Mouse (Mus musculus): ENCODE data around the gene Tusc2. TPM values are rescaled to one million over a fixed set of nuclear protein-coding genes. Genes with fewer than 3 reads are reported as not detected.

Tusc2 gene
- polyA plus RNA-seq (2015; fragmentation: Nextera tagmentation; extraction: Ambion mirVana), result 49.6 and 50.6 TPM in 2 replicates

DNA sequence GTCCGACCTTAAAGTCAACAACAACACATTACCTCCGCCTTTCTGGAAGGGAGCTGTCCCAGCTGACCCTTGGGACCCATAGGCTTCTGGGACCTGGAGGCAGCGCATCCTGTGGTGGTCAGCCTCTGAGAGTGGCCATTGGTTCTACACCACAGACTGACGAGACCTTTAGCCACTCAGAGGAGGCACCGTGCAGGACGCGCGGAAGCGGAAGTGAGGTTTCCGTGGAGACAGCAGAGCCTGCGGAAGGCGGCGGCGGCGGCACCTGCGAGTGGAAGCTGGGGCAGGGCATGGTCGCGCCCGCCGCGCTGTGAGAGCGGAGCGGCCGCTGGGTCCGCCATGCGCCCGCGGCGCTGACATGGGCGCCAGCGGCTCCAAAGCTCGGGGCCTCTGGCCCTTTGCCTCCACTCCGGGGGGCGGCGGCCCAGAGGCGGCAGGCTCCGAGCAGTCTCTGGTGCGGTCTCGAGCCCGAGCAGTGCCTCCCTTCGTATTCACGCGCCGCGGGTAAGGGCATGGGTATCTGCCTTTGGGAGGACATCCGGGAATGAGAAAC lies at the start of gene Tusc2:
Gene Tusc2 (plus strand): TSS at position 227 of the 553 bp plus-strand sequence.
- H3K27ac ChIP-seq (ENCODE audit: low read length), result peak within 1 kb of the TSS; percentile 59
- peak; percentile 95 for ATAC-seq
- H3K4me2 ChIP-seq (ENCODE audit: low read depth, low read length), result peak within 1 kb of the TSS; percentile 74
- H3K4me3 ChIP-seq (ENCODE audit: low read length), result peak within 1 kb of the TSS; percentile 93
- peak within 1 kb of the TSS; percentile 87 for H3K9ac ChIP-seq (ENCODE audit: low read depth, low read length)
- peaks cover 18% of the 10 kb centered on the region for H3K36me3 ChIP-seq (ENCODE audit: control insufficient read depth, insufficient read depth, low read length)
- H3K4me1 ChIP-seq (ENCODE audit: control insufficient read depth, insufficient read depth, low read length), result peaks cover 30% of the 10 kb centered on the region
- no peaks in the 10 kb centered on the region for H3K27me3 ChIP-seq (replicated peaks; ENCODE audit: control insufficient read depth, insufficient read depth, low read length)
- H3K9me3 ChIP-seq (ENCODE audit: control insufficient read depth, low read length), result no peaks in the 10 kb centered on the region
- 0% methylated on average over 46 of the region's 46 CpGs for WGBS

DNA sequence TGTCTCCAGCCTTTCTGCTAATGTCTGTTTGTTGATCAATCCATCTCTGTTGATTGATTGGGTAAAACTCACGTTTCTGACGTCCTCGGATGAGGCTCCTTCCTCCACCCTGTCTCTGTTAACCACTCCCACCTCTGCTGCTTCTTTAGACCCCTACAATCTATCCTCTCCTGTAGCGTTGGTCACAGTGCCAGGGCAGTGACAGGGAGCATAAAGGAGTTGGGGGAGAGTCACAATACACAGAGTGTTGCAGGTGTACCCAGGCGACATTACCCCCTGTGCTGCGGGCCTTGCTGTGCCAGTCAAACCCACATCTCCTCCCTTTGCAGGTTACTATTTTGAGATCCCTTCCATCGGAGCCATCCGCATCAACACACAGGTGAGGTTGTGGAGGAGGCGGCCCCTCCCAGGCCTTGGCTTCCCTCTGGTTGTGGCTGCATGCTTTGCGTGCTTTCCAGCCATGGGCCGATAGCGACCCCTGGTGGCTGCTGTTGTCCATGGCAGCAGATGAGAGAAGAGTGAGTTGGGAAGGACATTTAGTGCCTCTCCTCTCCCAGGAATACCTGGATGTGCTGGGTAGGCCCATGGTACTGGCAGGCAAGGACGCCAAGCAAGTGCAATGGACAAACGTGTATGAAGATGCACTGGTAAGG lies 48.6 kb upstream of the Tusc2 start:
- no peaks in the 10 kb centered on the region for H3K27me3 ChIP-seq (replicated peaks; ENCODE audit: control insufficient read depth, insufficient read depth, low read length)
- H3K4me1 ChIP-seq (ENCODE audit: control insufficient read depth, insufficient read depth, low read length), result no peaks in the 10 kb centered on the region
- H3K4me3 ChIP-seq (ENCODE audit: low read length), result no peak overlapping the region
- ATAC-seq, result peak; percentile 53
- H3K4me2 ChIP-seq (ENCODE audit: low read depth, low read length), result no peak overlapping the region
- WGBS, result 16% methylated on average over 14 of the region's 14 CpGs
- no peaks in the 10 kb centered on the region for H3K36me3 ChIP-seq (ENCODE audit: control insufficient read depth, insufficient read depth, low read length)
- no peaks in the 10 kb centered on the region for H3K9me3 ChIP-seq (ENCODE audit: control insufficient read depth, low read length)
- H3K9ac ChIP-seq (ENCODE audit: low read depth, low read length), result no peak overlapping the region
- no peak overlapping the region for H3K27ac ChIP-seq (ENCODE audit: low read length)

DNA sequence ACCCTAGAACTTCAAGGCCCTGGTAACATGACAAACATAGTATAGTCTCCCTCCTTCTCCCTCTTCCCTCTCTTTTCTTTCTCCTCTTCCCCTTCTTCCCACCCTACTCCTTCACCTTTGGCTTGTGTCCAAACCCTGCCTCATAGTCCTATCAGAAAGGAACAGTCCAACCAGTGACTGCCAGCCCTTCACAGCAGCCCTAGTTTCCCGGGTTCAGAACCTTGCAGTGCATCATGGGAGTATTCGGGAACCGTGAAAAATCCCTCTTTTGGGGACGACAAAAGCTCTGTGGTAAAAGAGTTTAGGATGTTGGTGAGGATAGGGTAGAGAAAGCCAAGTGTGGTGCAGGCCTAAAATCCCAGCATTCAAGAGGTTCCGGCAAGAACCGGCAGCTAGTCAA lies 42.7 kb upstream of the Tusc2 start:
- no peak for ATAC-seq
- no peak overlapping the region for H3K4me2 ChIP-seq (ENCODE audit: low read depth, low read length)
- 68% methylated on average over 6 of the region's 6 CpGs for WGBS

DNA sequence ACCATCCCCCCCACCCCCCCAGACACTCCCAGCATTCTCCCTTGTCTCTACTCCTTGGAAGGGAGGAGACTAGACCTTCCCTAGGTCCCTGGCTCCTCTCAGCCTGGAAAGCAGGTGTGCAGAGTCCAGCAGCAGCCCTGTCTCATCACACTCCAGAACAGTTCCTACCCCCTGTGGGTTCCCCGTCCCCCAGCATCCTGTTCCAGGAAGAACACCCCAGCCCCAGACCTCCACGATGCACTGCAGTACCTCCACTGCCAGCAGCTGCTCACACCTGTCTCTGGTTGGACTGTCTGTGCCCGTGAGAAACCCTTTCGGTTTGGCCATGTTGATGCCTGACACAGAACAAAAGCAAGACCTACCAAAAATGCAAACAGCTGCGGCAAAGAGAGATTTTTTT lies 41.9 kb upstream of the Tusc2 start:
- no peak for ATAC-seq
- Histone ChIP-seq H3K27ac (ENCODE audit: low read length) (no peak overlapping the region), H3K4me3 (ENCODE audit: low read length) (no peak overlapping the region), H3K9me3 (ENCODE audit: control insufficient read depth, low read length) (no peaks in the 10 kb centered on the region), H3K4me1 (ENCODE audit: control insufficient read depth, insufficient read depth, low read length) (peaks cover 24% of the 10 kb centered on the region), H3K27me3 (replicated peaks; ENCODE audit: control insufficient read depth, insufficient read depth, low read length) (peaks cover 5% of the 10 kb centered on the region), H3K9ac (ENCODE audit: low read depth, low read length) (0 out of 2 replicates have a peak overlapping the region, but pooled peaks have one; percentile 60), H3K4me2 (ENCODE audit: low read depth, low read length) (peak overlapping the region; percentile 53; the same call in 1 of the 2 replicates), H3K36me3 (ENCODE audit: control insufficient read depth, insufficient read depth, low read length) (no peaks in the 10 kb centered on the region)
- WGBS, result 41% methylated on average over 5 of the region's 5 CpGs

More for the DNA sequence above, 42.7 kb upstream of the Tusc2 start:
- Histone ChIP-seq H3K9me3 (ENCODE audit: control insufficient read depth, low read length) (no peaks in the 10 kb centered on the region), H3K4me1 (ENCODE audit: control insufficient read depth, insufficient read depth, low read length) (peaks cover 24% of the 10 kb centered on the region), H3K9ac (ENCODE audit: low read depth, low read length) (no peak overlapping the region), H3K36me3 (ENCODE audit: control insufficient read depth, insufficient read depth, low read length) (no peaks in the 10 kb centered on the region), H3K27me3 (replicated peaks; ENCODE audit: control insufficient read depth, insufficient read depth, low read length) (peaks cover 4% of the 10 kb centered on the region; the same call in 1 of the 2 replicates), H3K4me3 (ENCODE audit: low read length) (no peak overlapping the region), H3K27ac (ENCODE audit: low read length) (no peak overlapping the region)

DNA sequence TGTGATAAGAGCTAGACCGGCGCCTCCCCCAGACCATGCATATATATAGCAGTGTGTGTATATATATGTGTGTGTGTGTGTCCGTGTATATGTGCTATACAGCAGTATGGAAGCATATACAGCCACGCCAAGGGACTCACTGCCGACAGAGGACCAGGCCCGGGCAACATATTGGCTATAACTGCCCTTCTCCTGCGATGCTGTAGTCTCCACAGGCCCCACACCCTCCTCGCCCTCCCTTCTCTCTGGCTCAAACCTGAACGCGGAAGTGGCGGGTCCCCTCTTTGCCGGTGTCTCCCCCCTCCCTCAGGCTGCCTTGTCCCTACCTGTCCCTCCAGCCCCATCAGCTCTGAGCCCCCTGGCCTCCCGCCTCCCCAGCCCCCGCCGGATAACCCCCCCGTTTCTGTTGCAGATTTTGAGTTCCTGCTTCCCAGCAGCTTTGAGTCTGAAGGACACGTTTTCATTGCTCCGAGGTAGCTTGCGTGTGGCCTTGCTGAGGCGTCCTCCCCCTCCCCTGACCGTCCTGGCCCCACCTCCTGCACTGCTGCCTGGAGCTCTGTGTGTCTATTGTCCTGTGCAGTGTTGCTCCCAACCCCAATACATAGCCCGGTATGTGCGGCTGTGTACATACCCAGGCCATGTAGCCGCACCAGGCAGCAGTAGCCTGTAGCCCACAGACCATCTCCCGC lies 41.2 kb upstream of the Tusc2 start:
- Histone ChIP-seq H3K4me2 (ENCODE audit: low read depth, low read length) (peak overlapping the region; percentile 53), H3K9me3 (ENCODE audit: control insufficient read depth, low read length) (no peaks in the 10 kb centered on the region), H3K27ac (ENCODE audit: low read length) (no peak overlapping the region), H3K36me3 (ENCODE audit: control insufficient read depth, insufficient read depth, low read length) (no peaks in the 10 kb centered on the region), H3K4me3 (ENCODE audit: low read length) (peak overlapping the region; percentile 31), H3K9ac (ENCODE audit: low read depth, low read length) (peak overlapping the region; percentile 60), H3K27me3 (replicated peaks; ENCODE audit: control insufficient read depth, insufficient read depth, low read length) (peaks cover 7% of the 10 kb centered on the region), H3K4me1 (ENCODE audit: control insufficient read depth, insufficient read depth, low read length) (peaks cover 28% of the 10 kb centered on the region)
- WGBS, result 16% methylated on average over 25 of the region's 25 CpGs
- ATAC-seq, result peak; percentile 50

DNA sequence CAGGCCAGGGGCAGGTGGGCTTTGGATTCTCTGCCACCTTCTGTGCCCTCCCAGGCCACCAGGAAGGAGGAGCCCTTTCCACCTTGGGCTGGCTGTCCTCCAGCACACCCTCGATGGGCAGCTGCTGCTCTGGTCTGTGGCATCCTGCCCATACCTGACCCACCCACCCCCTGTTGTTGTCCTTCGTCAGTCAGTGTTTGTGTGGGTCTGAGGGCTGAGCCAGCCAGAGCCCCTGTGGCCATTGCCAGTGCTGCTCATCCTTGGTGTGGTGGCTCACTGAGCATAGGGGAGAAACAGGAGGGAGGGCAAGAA lies 40.7 kb upstream of the Tusc2 start:
- no peak overlapping the region for H3K27ac ChIP-seq (ENCODE audit: low read length)
- WGBS, result 34% methylated on average over 2 of the region's 2 CpGs
- no peak for ATAC-seq
- H3K9me3 ChIP-seq (ENCODE audit: control insufficient read depth, low read length), result no peaks in the 10 kb centered on the region
- peaks cover 10% of the 10 kb centered on the region for H3K27me3 ChIP-seq (replicated peaks; ENCODE audit: control insufficient read depth, insufficient read depth, low read length)
- H3K4me3 ChIP-seq (ENCODE audit: low read length), result peak overlapping the region; percentile 31
- H3K36me3 ChIP-seq (ENCODE audit: control insufficient read depth, insufficient read depth, low read length), result no peaks in the 10 kb centered on the region
- peak overlapping the region; percentile 60 for H3K9ac ChIP-seq (ENCODE audit: low read depth, low read length)
- peak overlapping the region; percentile 53 for H3K4me2 ChIP-seq (ENCODE audit: low read depth, low read length)
- peaks cover 28% of the 10 kb centered on the region for H3K4me1 ChIP-seq (ENCODE audit: control insufficient read depth, insufficient read depth, low read length)

DNA sequence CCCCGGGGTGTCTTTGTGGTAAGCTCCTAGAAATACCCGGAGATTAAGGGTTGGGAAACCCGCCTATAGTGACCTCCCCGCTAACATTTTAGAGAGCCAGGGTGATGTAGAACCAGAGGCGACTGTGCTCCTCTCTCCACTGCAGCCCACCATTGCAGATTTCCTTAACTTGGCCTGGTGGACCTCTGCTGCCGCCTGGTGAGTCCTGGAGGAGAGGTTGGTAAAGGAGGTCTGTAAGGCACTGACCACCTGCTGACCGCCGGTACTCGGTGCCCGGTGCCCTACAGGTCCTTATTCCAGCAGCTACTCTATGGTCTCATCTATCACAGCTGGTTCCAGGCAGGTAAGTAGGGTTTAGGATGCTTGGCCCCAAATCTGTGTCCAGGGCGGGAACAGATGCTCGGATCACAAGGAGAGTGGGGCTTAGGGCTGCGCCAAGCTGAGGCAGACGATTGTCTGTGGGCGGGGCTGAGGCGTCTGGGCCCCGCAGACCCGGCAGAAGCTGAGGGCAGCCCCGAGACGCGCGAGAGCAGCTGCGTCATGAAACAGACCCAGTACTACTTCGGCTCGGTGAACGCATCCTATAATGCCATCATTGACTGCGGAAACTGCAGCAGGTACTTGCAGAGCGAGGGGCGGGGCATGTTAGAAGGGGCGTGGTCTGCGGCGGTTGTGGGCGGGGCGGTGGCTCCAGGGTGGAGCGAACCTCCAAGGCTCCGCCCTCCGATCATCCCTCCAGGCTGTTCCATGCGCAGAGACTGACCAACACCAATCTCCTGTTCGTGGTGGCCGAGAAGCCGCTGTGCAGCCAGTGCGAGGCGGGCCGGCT lies 36.6 kb upstream of the Tusc2 start:
- Histone ChIP-seq H3K27ac (ENCODE audit: low read length) (no peak overlapping the region), H3K9me3 (ENCODE audit: control insufficient read depth, low read length) (no peaks in the 10 kb centered on the region), H3K27me3 (replicated peaks; ENCODE audit: control insufficient read depth, insufficient read depth, low read length) (peaks cover 14% of the 10 kb centered on the region), H3K4me1 (ENCODE audit: control insufficient read depth, insufficient read depth, low read length) (peaks cover 21% of the 10 kb centered on the region), H3K36me3 (ENCODE audit: control insufficient read depth, insufficient read depth, low read length) (no peaks in the 10 kb centered on the region), H3K4me2 (ENCODE audit: low read depth, low read length) (peak overlapping the region; percentile 88), H3K4me3 (ENCODE audit: low read length) (peak overlapping the region; percentile 49), H3K9ac (ENCODE audit: low read depth, low read length) (peak overlapping the region; percentile 61)
- ATAC-seq, result peak; percentile 76
- 6% methylated on average over 44 of the region's 44 CpGs for WGBS

DNA sequence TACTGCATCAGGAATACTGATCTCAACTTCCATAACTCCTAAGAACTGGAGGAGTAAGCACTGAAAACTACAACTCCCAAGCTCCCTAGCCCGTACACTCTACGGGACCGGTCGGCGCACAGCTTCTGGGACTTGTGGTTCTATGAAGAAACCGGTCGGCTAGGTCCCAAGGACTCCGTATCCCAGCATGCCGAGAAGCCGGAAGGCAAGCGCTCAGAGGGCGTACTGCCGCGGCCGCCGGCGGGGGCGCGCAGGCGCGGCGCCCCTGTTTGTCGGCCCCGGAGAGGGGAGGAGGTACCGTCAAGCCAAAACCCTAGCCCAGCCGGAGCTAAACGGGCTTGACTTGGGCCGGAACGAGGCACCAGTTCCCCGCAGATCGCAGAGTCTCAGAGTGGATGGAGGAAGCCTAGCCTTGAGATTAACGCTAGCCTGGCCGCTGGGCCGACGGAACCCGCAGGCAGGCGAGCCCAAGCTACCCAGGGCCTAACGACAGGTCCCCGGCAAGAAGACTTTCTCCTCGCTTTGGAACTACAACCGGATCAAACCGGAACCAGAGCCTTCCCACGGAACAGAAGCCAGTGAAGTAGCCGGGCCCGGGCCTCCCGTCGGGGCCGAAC lies 29.2 kb upstream of the Tusc2 start, which contains the start of gene Tmem115:
Gene Tmem115 (plus strand): TSS at position 155 of the 617 bp plus-strand sequence.
- peaks cover 21% of the 10 kb centered on the region for H3K4me1 ChIP-seq (ENCODE audit: control insufficient read depth, insufficient read depth, low read length)
- peak; percentile 98 for ATAC-seq
- WGBS, result under 1% methylated on average over 48 of the region's 48 CpGs
- H3K4me3 ChIP-seq (ENCODE audit: low read length), result peak within 1 kb of the TSS; percentile 82
- peak within 1 kb of the TSS; percentile 80 for H3K4me2 ChIP-seq (ENCODE audit: low read depth, low read length)
- no peaks in the 10 kb centered on the region for H3K27me3 ChIP-seq (replicated peaks; ENCODE audit: control insufficient read depth, insufficient read depth, low read length)
- no peaks in the 10 kb centered on the region for H3K9me3 ChIP-seq (ENCODE audit: control insufficient read depth, low read length)
- peaks cover 9% of the 10 kb centered on the region; the same call in 1 of the 2 replicates for H3K36me3 ChIP-seq (ENCODE audit: control insufficient read depth, insufficient read depth, low read length)
- peak within 1 kb of the TSS; percentile 83 for H3K27ac ChIP-seq (ENCODE audit: low read length)
- H3K9ac ChIP-seq (ENCODE audit: low read depth, low read length), result peak within 1 kb of the TSS; percentile 92

All from intestine, embryonic 16.5 days (tissue).